Mouse (Mus musculus) left cerebral cortex, adult 11 months (tissue): ENCODE data around the gene Fosb.

ENCODE experiments used
- DNase-seq: peaks from one replicate; pipeline ENCODE4 v3.0.0; 2022; ENCODE audit warnings: low spot score

Fosb gene

GRCm38 (mm10) chr7:19331910-19332309, 22.1 kb upstream of the Fosb start:
- DNase-seq = no peak

- DNase-seq = no peak
Measured at GRCm38 (mm10) chr7:19328425-19328824, 18.6 kb upstream of the Fosb start.

- no peak for DNase-seq
Measured at GRCm38 (mm10) chr7:19327782-19328181, 17.9 kb upstream of the Fosb start.

GRCm38 (mm10) chr7:19327128-19327527, 17.3 kb upstream of the Fosb start:
- no peak for DNase-seq

GRCm38 (mm10) chr7:19326359-19326758, 16.5 kb upstream of the Fosb start:
- no peak for DNase-seq

- no peak for DNase-seq
Measured at GRCm38 (mm10) chr7:19325262-19326199, 15.7 kb upstream of the Fosb start.

GRCm38 (mm10) chr7:19324221-19324620, 14.4 kb upstream of the Fosb start:
- no peak for DNase-seq

GRCm38 (mm10) chr7:19322489-19322888, 12.6 kb upstream of the Fosb start:
- DNase-seq = no peak

GRCm38 (mm10) chr7:19321464-19321863, 11.6 kb upstream of the Fosb start:
- no peak for DNase-seq

- no peak for DNase-seq
Measured at GRCm38 (mm10) chr7:19320637-19321036, 10.8 kb upstream of the Fosb start.

GRCm38 (mm10) chr7:19319906-19320305, 10.1 kb upstream of the Fosb start:
- peak; percentile 84 for DNase-seq

- no peak for DNase-seq
Measured at GRCm38 (mm10) chr7:19319458-19319857, 9.6 kb upstream of the Fosb start.

- DNase-seq = no peak
Measured at GRCm38 (mm10) chr7:19318676-19319075, 8.8 kb upstream of the Fosb start.

GRCm38 (mm10) chr7:19318201-19318600, 8.3 kb upstream of the Fosb start:
- no peak for DNase-seq

- no peak for DNase-seq
Measured at GRCm38 (mm10) chr7:19316451-19317161, 6.8 kb upstream of the Fosb start.

- no peak for DNase-seq
Measured at GRCm38 (mm10) chr7:19314033-19314432, 4.2 kb upstream of the Fosb start.

GRCm38 (mm10) chr7:19311991-19312390, 2.1 kb upstream of the Fosb start:
- no peak for DNase-seq

GRCm38 (mm10) chr7:19309278-19309883, 470 bp downstream of the Fosb start:
- no peak for DNase-seq

GRCm38 (mm10) chr7:19308454-19309277, 1.2 kb downstream of the Fosb start:
- peak; percentile 93 for DNase-seq

- DNase-seq = peak; percentile 77
Measured at GRCm38 (mm10) chr7:19307739-19308453, 2.0 kb downstream of the Fosb start.
